Mouse (Mus musculus) liver, embryonic 14.5 days (tissue): ENCODE measurements at regions not wholly inside any gene's neighbourhood (a gene's known extent, or its start where the extent isn't known, plus 50 kb on each side); places are given as distances from the start of the nearest gene placed in this dataset.

Experiments
- ATAC-seq: fragments of 200-750 bp; cut with Nextera tagmentation; 2 replicates; pipeline ENCODE4 v1.8.0; 2017; ENCODE audit warnings: moderate number of reproducible peaks, mild to moderate bottlenecking, moderate library complexity; ENCODE audit not compliant: insufficient read depth
- DNase-seq, 3 experiments: peaks; one replicate each; pipeline ENCODE4 v3.0.0-alpha.2; 2012 to 2013; ENCODE audit warnings: low read depth in 3 of 3, low spot score in 3 of 3
- H3K27ac ChIP-seq: fragments of 300-500 bp; sonication (generic); 2 replicates; pipeline ENCODE4 v1.5.1; 2014; ENCODE audit warnings: moderate library complexity, mild to moderate bottlenecking, control low read depth, inconsistent platforms
- H3K27me3 ChIP-seq: fragments of 300-500 bp; sonication (generic); 2 replicates; pipeline ENCODE4 v1.6.1; 2014; ENCODE audit warnings: mild to moderate bottlenecking, low read length, moderate library complexity; ENCODE audit not compliant: control insufficient read depth, insufficient read depth
- H3K36me3 ChIP-seq: fragments of 300-500 bp; sonication (generic); replicated peaks from 2 replicates; pipeline ENCODE4 v1.6.1; 2014; ENCODE audit warnings: low read depth; ENCODE audit not compliant: control insufficient read depth, insufficient read depth
- H3K4me1 ChIP-seq, 2 experiments: fragments of 200-500 bp in 1 of 2; fragments of 300-500 bp in 1 of 2; sonication (generic) in 1 of 2; replicated peaks; 2 replicates each; pipeline ENCODE4 v1.6.1; 2012 to 2014; ENCODE audit warnings: antibody characterized with exemption in 1 of 2, inconsistent platforms in 1 of 2, low read length in 1 of 2; ENCODE audit not compliant: control insufficient read depth in 2 of 2, insufficient read depth in 2 of 2
- H3K4me2 ChIP-seq: fragments of 300-500 bp; sonication (generic); 2 replicates; pipeline ENCODE4 v1.6.1; 2014; ENCODE audit warnings: low read depth, mild to moderate bottlenecking, control low read depth, moderate library complexity
- H3K4me3 ChIP-seq, 2 experiments: fragments of 200-500 bp in 1 of 2; fragments of 300-500 bp in 1 of 2; sonication (generic) in 1 of 2; 2 replicates each; pipeline ENCODE4 v1.5.1; 2012 to 2014; ENCODE audit warnings: low read depth in 2 of 2, low read length in 2 of 2, mild to moderate bottlenecking in 2 of 2, control low read depth in 1 of 2, inconsistent platforms in 1 of 2, moderate library complexity in 1 of 2; ENCODE audit not compliant: insufficient read depth in 1 of 2
- H3K9ac ChIP-seq: fragments of 300-500 bp; sonication (generic); replicated peaks from 2 replicates; pipeline ENCODE4 v1.6.1; 2014; ENCODE audit warnings: mild to moderate bottlenecking, control low read depth, moderate library complexity
- H3K9me3 ChIP-seq: fragments of 300-500 bp; sonication (generic); 2 replicates; pipeline ENCODE4 v1.6.1; 2016; ENCODE audit warnings: low read length, mixed read lengths; ENCODE audit not compliant: control insufficient read depth
- CTCF ChIP-seq: IDR thresholded peaks from 2 replicates; pipeline ENCODE4 v1.5.1; 2016; ENCODE audit warnings: antibody characterized with exemption, low read depth, control low read depth
- EP300 ChIP-seq: IDR thresholded peaks from 2 replicates; pipeline ENCODE4 v1.6.1; 2016; ENCODE audit warnings: antibody characterized with exemption, low read depth
- WGBS: fragments of 180-500 bp; shearing (Covaris S2); extraction: QIAGEN DNeasy Blood & Tissue Kit; methylation state at CpG from one replicate; pipeline ENCODE4 v1.1.7; 2014; ENCODE audit not compliant: insufficient replicate concordance; 5-methylcytosine and 5-hydroxymethylcytosine counted together

- WGBS, result 34% methylated on average over 1 of the region's 1 CpGs
- Histone ChIP-seq H3K27me3 (no peaks in the 10 kb centered on the region), H3K4me3 (no peak overlapping the region), H3K4me2 (no peak overlapping the region), H3K9me3 (no peaks in the 10 kb centered on the region), H3K36me3 (no peaks in the 10 kb centered on the region), H3K27ac (no peak overlapping the region), H3K9ac (no peak overlapping the region), H3K4me1 (no peaks in the 10 kb centered on the region)
- ATAC-seq (no peak), DNase-seq (no peak)
- TF ChIP-seq CTCF (no peak), EP300 (no peak)
These were observed 129.6 kb upstream of the Rap1b start for GRCm38 (mm10) chr10:117975467-117975866.

GRCm38 (mm10) chr10:117979091-117979490 lies 133.3 kb upstream of the Rap1b start:
- ATAC-seq, result no peak
- H3K9ac ChIP-seq, result no peak overlapping the region
- H3K4me2 ChIP-seq, result no peak overlapping the region
- peaks cover 0 to 4% of the 10 kb centered on the region in 2 experiments; a peak in 1 of 4 replicates for H3K4me1 ChIP-seq
- no peak overlapping the region for H3K4me3 ChIP-seq
- DNase-seq, result no peak
- no peak overlapping the region for H3K27ac ChIP-seq
- TF ChIP-seq EP300 (no peak), CTCF (no peak)
- WGBS, result 67% methylated on average over 4 of the region's 4 CpGs
- H3K36me3 ChIP-seq, result no peaks in the 10 kb centered on the region
- H3K27me3 ChIP-seq, result no peaks in the 10 kb centered on the region
- no peaks in the 10 kb centered on the region for H3K9me3 ChIP-seq

- Histone ChIP-seq H3K27ac (no peak overlapping the region), H3K4me3 (no peak overlapping the region), H3K4me1 (peaks cover 0 to 4% of the 10 kb centered on the region in 2 experiments; a peak in 1 of 4 replicates), H3K9ac (no peak overlapping the region), H3K36me3 (no peaks in the 10 kb centered on the region), H3K9me3 (no peaks in the 10 kb centered on the region), H3K27me3 (no peaks in the 10 kb centered on the region), H3K4me2 (no peak overlapping the region)
- ATAC-seq (no peak), DNase-seq (no peak)
- 5% methylated on average over 8 of the region's 8 CpGs for WGBS
- TF ChIP-seq CTCF (no peak), EP300 (no peak)
These were observed 136.9 kb upstream of the Rap1b start for GRCm38 (mm10) chr10:117982611-117983210.

GRCm38 (mm10) chr10:117983271-117983670 lies 137.4 kb upstream of the Rap1b start:
- DNase-seq (no peak), ATAC-seq (no peak)
- no peak overlapping the region for H3K27ac ChIP-seq

GRCm38 (mm10) chr10:117984784-117985602 lies 139.2 kb upstream of the Rap1b start:
- ATAC-seq, result no peak
- H3K4me3 ChIP-seq, result no peak overlapping the region
- no peak overlapping the region for H3K4me2 ChIP-seq
- no peak overlapping the region for H3K9ac ChIP-seq
- peaks cover 0 to 4% of the 10 kb centered on the region in 2 experiments; a peak in 1 of 4 replicates for H3K4me1 ChIP-seq
- no peaks in the 10 kb centered on the region for H3K36me3 ChIP-seq
- no peak for TF ChIP-seq EP300
- TF ChIP-seq CTCF, result no peak
- no peaks in the 10 kb centered on the region for H3K27me3 ChIP-seq
- no peak for DNase-seq
- no peaks in the 10 kb centered on the region for H3K9me3 ChIP-seq
- no peak overlapping the region for H3K27ac ChIP-seq
- WGBS, result 69% methylated on average over 15 of the region's 15 CpGs

More at GRCm38 (mm10) chr10:117983271-117983670, 137.4 kb upstream of the Rap1b start:
- no peak overlapping the region for H3K9ac ChIP-seq
- H3K27me3 ChIP-seq, result no peaks in the 10 kb centered on the region
- WGBS, result 22% methylated on average over 8 of the region's 8 CpGs
- peaks cover 0 to 4% of the 10 kb centered on the region in 2 experiments; a peak in 1 of 4 replicates for H3K4me1 ChIP-seq
- no peaks in the 10 kb centered on the region for H3K9me3 ChIP-seq
- no peak overlapping the region for H3K4me3 ChIP-seq
- H3K36me3 ChIP-seq, result no peaks in the 10 kb centered on the region
- H3K4me2 ChIP-seq, result no peak overlapping the region
- no peak for TF ChIP-seq EP300
- no peak for TF ChIP-seq CTCF
